Mouse (Mus musculus): ENCODE data around the gene Mc1r. TPM values are rescaled to one million over a fixed set of nuclear protein-coding genes. Genes with fewer than 3 reads are reported as not detected.
"Not testable (repeated sequence)": the region's sequence is repeated elsewhere in the genome, so short reads cannot be mapped to it uniquely, and the experiment has no call there.

Mc1r gene
- polyA plus RNA-seq, 1 experiment from 2014 or later = 0.14 TPM

- WGBS = 1% methylated on average over 41 of the region's 41 CpGs
- Histone ChIP-seq H3K4me1 (peaks cover 9% of the 10 kb centered on the region), H3K36me3 (replicated peaks) (no peaks in the 10 kb centered on the region), H3K9ac (peak overlapping the region; percentile 75), H3K4me2 (peak overlapping the region; percentile 72), H3K27me3 (0 out of 2 replicates have a peak, but pooled peaks cover 5% of the 10 kb centered on the region), H3K4me3 (replicated peaks) (peak overlapping the region; percentile 72), H3K9me3 (no peaks in the 10 kb centered on the region), H3K27ac (peak overlapping the region; percentile 66; the same call in 1 of the 2 replicates)
- ATAC-seq (ENCODE audit: low FRiP score) = peak; percentile 93
Measured at GRCm38 (mm10) chr8:123442871-123443575, 36.1 kb downstream of the Mc1r start.

DNA sequence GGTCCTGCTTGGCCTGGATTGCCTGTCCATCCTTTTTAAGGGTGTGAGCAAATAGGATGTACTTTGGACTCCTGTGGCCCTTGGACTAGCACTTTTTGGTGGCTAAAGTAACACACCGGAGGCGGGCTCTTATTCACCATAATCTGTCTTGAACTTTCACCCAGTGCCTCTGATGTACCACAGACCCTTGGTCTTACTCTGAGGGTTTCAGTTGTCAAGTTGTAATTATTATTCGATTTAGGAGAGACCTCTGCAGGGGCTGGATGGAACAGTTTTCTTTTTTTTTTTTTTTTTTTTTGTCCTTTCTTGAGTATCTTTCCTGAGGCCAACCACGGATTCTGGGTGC lies 36.6 kb downstream of the Mc1r start:
- peak overlapping the region; percentile 72 for H3K4me3 ChIP-seq (replicated peaks)
- ATAC-seq (ENCODE audit: low FRiP score) = no peak
- no peak overlapping the region for H3K27ac ChIP-seq
- peaks cover 9% of the 10 kb centered on the region for H3K4me1 ChIP-seq
- peak overlapping the region; percentile 75 for H3K9ac ChIP-seq
- 0 out of 2 replicates have a peak, but pooled peaks cover 5% of the 10 kb centered on the region for H3K27me3 ChIP-seq
- no peaks in the 10 kb centered on the region for H3K36me3 ChIP-seq (replicated peaks)
- WGBS = 22% methylated on average over 4 of the region's 4 CpGs
- peak overlapping the region; percentile 72 for H3K4me2 ChIP-seq
- no peaks in the 10 kb centered on the region for H3K9me3 ChIP-seq

DNA sequence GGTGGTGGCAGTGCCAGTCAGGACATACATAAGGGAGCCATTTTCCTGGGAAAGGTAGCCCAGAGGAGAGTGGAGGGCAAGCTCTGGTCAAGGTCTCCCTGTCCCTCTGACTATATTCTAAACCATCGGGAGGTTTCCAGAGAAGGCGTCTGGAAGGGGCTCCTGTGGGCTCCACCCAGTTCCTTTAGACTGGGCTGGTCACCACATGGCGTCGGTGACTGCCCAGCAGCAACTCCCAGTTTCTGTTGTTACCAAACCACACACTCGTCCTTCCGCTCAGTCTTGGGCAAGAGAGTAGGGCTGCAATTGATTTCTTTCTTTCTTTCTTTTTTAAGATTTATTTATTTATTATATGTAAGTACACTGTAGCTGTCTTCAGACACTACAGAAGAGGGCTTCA lies 37.2 kb downstream of the Mc1r start:
- 94% methylated on average over 6 of the region's 6 CpGs for WGBS
- no peak overlapping the region for H3K9ac ChIP-seq
- 0 out of 2 replicates have a peak, but pooled peaks cover 5% of the 10 kb centered on the region for H3K27me3 ChIP-seq
- H3K4me1 ChIP-seq = peaks cover 9% of the 10 kb centered on the region
- peaks cover under 1% of the 10 kb centered on the region; the same call in 1 of the 2 replicates for H3K36me3 ChIP-seq (replicated peaks)
- H3K9me3 ChIP-seq = no peaks in the 10 kb centered on the region
- no peak for ATAC-seq (ENCODE audit: low FRiP score)
- H3K27ac ChIP-seq = no peak overlapping the region
- H3K4me2 ChIP-seq = peak overlapping the region; percentile 72; the same call in 1 of the 2 replicates
- no peak overlapping the region for H3K4me3 ChIP-seq (replicated peaks)

GRCm38 (mm10) chr8:123445981-123446380 lies 39.1 kb downstream of the Mc1r start:
- Histone ChIP-seq H3K36me3 (replicated peaks) (peaks cover 11% of the 10 kb centered on the region; the same call in 1 of the 2 replicates), H3K9ac (no peak overlapping the region), H3K27me3 (0 out of 2 replicates have a peak, but pooled peaks cover 3% of the 10 kb centered on the region), H3K27ac (no peak overlapping the region), H3K4me3 (replicated peaks) (no peak overlapping the region), H3K9me3 (no peaks in the 10 kb centered on the region), H3K4me1 (peaks cover 9% of the 10 kb centered on the region), H3K4me2 (no peak overlapping the region)
- no peak for ATAC-seq (ENCODE audit: low FRiP score)
- 92% methylated on average over 10 of the region's 10 CpGs for WGBS

DNA sequence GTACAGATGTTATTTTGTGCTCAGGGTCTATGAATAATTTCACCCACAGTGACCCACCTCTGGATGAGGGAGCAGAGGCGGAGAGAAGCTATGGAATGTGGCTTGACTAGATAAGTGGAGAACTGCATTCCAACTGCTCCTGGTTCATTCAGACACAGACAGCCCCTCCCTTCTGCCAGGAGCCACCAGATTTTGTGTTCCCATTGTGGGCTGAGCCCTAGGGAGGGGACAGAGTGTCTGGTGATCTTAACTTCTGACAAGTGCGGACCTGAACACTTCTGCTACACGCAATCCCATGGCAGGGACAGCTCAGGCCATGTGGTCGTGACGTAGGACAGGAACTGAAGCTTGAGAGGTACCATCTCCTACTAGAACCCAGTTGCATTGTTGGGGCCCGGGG lies 39.9 kb downstream of the Mc1r start:
- no peak overlapping the region for H3K27ac ChIP-seq
- H3K4me1 ChIP-seq = peaks cover 9% of the 10 kb centered on the region
- H3K27me3 ChIP-seq = no peaks in the 10 kb centered on the region
- H3K9ac ChIP-seq = no peak overlapping the region
- H3K4me2 ChIP-seq = no peak overlapping the region
- peaks cover 11% of the 10 kb centered on the region; the same call in 1 of the 2 replicates for H3K36me3 ChIP-seq (replicated peaks)
- ATAC-seq (ENCODE audit: low FRiP score) = no peak
- H3K4me3 ChIP-seq (replicated peaks) = no peak overlapping the region
- 91% methylated on average over 6 of the region's 6 CpGs for WGBS
- no peaks in the 10 kb centered on the region for H3K9me3 ChIP-seq

GRCm38 (mm10) chr8:123450783-123451182 lies 43.9 kb downstream of the Mc1r start:
- Histone ChIP-seq H3K9ac (no peak overlapping the region), H3K4me2 (no peak overlapping the region), H3K4me3 (replicated peaks) (no peak overlapping the region), H3K4me1 (no peaks in the 10 kb centered on the region), H3K36me3 (replicated peaks) (peaks cover 46% of the 10 kb centered on the region), H3K9me3 (no peaks in the 10 kb centered on the region), H3K27ac (no peak overlapping the region), H3K27me3 (no peaks in the 10 kb centered on the region)
- WGBS = 93% methylated on average over 5 of the region's 5 CpGs
- no peak for ATAC-seq (ENCODE audit: low FRiP score)

- not testable (repeated sequence) for H3K27ac ChIP-seq; H3K4me1 ChIP-seq; H3K9ac ChIP-seq; H3K9me3 ChIP-seq; H3K4me3 ChIP-seq (replicated peaks); ATAC-seq (ENCODE audit: low FRiP score); H3K4me2 ChIP-seq; H3K27me3 ChIP-seq
- WGBS = 94% methylated on average over 12 of the region's 12 CpGs
- peaks cover 55% of the 10 kb centered on the region for H3K36me3 ChIP-seq (replicated peaks)
Measured at GRCm38 (mm10) chr8:123451747-123452146, 44.8 kb downstream of the Mc1r start.

DNA sequence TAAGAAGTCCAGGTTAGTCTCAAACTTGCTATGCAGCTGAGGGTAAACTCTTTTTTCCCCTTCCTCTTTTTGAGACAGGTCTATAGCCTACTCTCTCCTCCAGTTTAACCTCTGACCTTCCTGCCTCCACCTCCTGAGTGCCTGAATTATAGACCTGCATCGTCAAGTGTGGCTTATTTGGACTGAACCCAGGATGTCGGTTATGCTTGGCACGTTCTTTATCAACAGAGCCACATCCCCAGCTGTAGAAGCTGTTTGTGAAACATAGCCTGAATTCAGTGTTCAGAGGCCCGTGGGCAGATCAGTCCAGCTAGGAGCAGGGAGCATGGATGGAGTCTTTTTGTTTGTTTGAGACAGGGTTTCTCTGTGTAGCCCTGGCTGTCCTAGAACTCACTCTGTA lies 45.2 kb downstream of the Mc1r start:
- Histone ChIP-seq H3K4me1 (no peaks in the 10 kb centered on the region), H3K4me3 (replicated peaks) (no peak overlapping the region), H3K36me3 (replicated peaks) (peaks cover 59% of the 10 kb centered on the region), H3K9me3 (no peaks in the 10 kb centered on the region), H3K9ac (no peak overlapping the region), H3K4me2 (no peak overlapping the region), H3K27ac (no peak overlapping the region), H3K27me3 (no peaks in the 10 kb centered on the region)
- WGBS = 87% methylated on average over 4 of the region's 4 CpGs
- ATAC-seq (ENCODE audit: low FRiP score) = no peak

- H3K27me3 ChIP-seq = no peaks in the 10 kb centered on the region
- 83% methylated on average over 7 of the region's 7 CpGs for WGBS
- peaks cover 69% of the 10 kb centered on the region for H3K36me3 ChIP-seq (replicated peaks)
- no peaks in the 10 kb centered on the region for H3K9me3 ChIP-seq
- ATAC-seq (ENCODE audit: low FRiP score) = no peak
- H3K4me1 ChIP-seq = no peaks in the 10 kb centered on the region
- no peak overlapping the region for H3K27ac ChIP-seq
- H3K9ac ChIP-seq = no peak overlapping the region
- H3K4me3 ChIP-seq (replicated peaks) = no peak overlapping the region
- no peak overlapping the region for H3K4me2 ChIP-seq
Measured at GRCm38 (mm10) chr8:123453291-123453690, 46.4 kb downstream of the Mc1r start.

- Histone ChIP-seq H3K9ac (no peak overlapping the region), H3K4me3 (replicated peaks) (no peak overlapping the region), H3K4me2 (no peak overlapping the region), H3K36me3 (replicated peaks) (peaks cover 75% of the 10 kb centered on the region), H3K4me1 (no peaks in the 10 kb centered on the region), H3K27me3 (no peaks in the 10 kb centered on the region), H3K27ac (no peak overlapping the region), H3K9me3 (no peaks in the 10 kb centered on the region)
- 84% methylated on average over 5 of the region's 5 CpGs for WGBS
- ATAC-seq (ENCODE audit: low FRiP score) = no peak
Measured at GRCm38 (mm10) chr8:123453951-123454350, 47.0 kb downstream of the Mc1r start.

DNA sequence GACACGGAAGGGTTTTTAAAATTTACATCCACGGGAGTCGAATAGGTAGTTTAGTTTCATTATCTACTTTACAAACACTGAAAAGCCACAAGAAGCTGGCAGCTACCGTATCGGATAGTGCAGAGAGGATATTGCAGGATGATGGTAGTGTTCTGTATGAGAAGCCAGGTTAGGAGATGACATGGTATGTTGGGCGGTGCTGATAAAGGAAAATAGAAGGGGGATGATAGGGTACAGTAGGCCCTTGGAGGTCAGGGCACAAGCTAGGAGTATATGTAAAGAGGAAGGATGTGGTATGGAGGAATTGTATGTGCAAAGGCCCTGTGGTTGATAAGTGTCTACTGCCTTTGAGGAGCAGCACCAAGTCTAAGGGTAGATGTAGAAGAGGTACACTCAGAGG lies 47.7 kb downstream of the Mc1r start:
- WGBS = 94% methylated on average over 6 of the region's 6 CpGs
- H3K9me3 ChIP-seq = no peaks in the 10 kb centered on the region
- H3K4me2 ChIP-seq = no peak overlapping the region

More for the DNA sequence above, 47.7 kb downstream of the Mc1r start:
- Histone ChIP-seq H3K27me3 (no peaks in the 10 kb centered on the region), H3K4me3 (replicated peaks) (no peak overlapping the region), H3K9ac (no peak overlapping the region), H3K4me1 (no peaks in the 10 kb centered on the region), H3K36me3 (replicated peaks) (peaks cover 74% of the 10 kb centered on the region), H3K27ac (no peak overlapping the region)
- ATAC-seq (ENCODE audit: low FRiP score) = no peak

Measured in forebrain, embryonic 12.5 days (tissue).